Mouse (Mus musculus): ENCODE measurements at regions not wholly inside any gene's neighbourhood (a gene's known extent, or its start where the extent isn't known, plus 50 kb on each side); places are given as distances from the start of the nearest gene placed in this dataset.

- TF ChIP-seq GATA1 (IDR thresholded peaks at IDR 0.05; ENCODE audit: borderline replicate concordance, low read length) (no peak), FLI1 (IDR thresholded peaks at IDR 0.05; ENCODE audit: low read length) (no peak)
These were observed 117.6 kb upstream of the Fat1 start for GRCm38 (mm10) chr8:44817532-44818157.

All from megakaryocyte, embryonic 14.5 days (primary cell).